Mouse (Mus musculus) T-helper 1 cell (primary cell): Measurements from ENCODE around the gene Slc35e4.

Experiments used
- in situ Hi-C: fragments of 300-600 bp; cut with MboI, MseI; formaldehyde crosslinking; loops from one replicate; pipeline ENCODE4 v1.15.1; 2025; ENCODE audit warnings: high pct_unique_total_duplicates

The Slc35e4 gene

GRCm38 (mm10) chr11:3863454-3864112, 50.9 kb downstream of the Slc35e4 start, which contains the start of gene Osbp2:
Gene Osbp2, minus strand, starts transcription at chr11:3863903.
- in situ Hi-C loops = no loop called here

GRCm38 (mm10) chr11:3862661-3863453, 51.6 kb downstream of the Slc35e4 start:
- in situ Hi-C loops = no loop called here

- in situ Hi-C loops = no loop called here
These were observed 54.1 kb downstream of the Slc35e4 start for GRCm38 (mm10) chr11:3860361-3860760.

- in situ Hi-C loops = no loop called here
These were observed 54.7 kb downstream of the Slc35e4 start for GRCm38 (mm10) chr11:3859778-3860177.

GRCm38 (mm10) chr11:3857902-3858301, 56.6 kb downstream of the Slc35e4 start:
- in situ Hi-C loops = no loop called here
